Mouse (Mus musculus) G1E (cell line): Measurements from ENCODE around the gene Klk15.

Experiments used
- CTCF ChIP-seq: IDR thresholded peaks from 2 replicates; pipeline ENCODE4 v1.5.1; 2012; ENCODE audit warnings: low read depth, low read length, inconsistent platforms, mixed read lengths
- GATA1 ChIP-seq: IDR thresholded peaks from 2 replicates; pipeline ENCODE4 v1.6.1; 2012; ENCODE audit warnings: borderline replicate concordance, low read length, inconsistent platforms, mixed read lengths
- POLR2AphosphoS5 ChIP-seq: IDR thresholded peaks from 2 replicates; pipeline ENCODE4 v1.6.1; 2012; ENCODE audit warnings: low read depth, low read length, inconsistent platforms; ENCODE audit not compliant: insufficient replicate concordance
- TAL1 ChIP-seq: conservative IDR thresholded peaks from 2 replicates; pipeline ENCODE4 v1.6.1; 2012; ENCODE audit warnings: low read depth, low read length, inconsistent platforms, mixed read lengths

DNA sequence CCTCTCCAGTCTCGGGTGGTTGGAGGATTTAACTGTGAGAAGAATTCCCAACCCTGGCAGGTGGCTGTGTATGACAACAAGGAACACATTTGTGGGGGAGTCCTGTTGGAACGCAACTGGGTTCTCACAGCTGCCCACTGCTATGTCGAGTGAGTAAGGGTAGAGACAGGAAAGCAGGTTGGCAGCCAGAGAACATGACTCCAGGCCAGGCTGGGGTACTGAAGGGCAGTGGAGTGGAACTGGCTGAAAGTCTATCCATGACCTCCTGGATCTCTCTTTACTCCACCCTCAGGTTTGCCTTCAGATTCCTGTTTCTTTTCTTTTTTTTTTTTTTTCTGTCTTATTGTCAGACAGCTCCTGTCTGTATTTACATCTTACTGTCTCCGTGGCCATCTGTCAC lies 19.2 kb downstream of the Klk15 start:
- TF ChIP-seq CTCF (no peak), TAL1 (no peak), POLR2AphosphoS5 (no peak), GATA1 (no peak)
